ENCODE assay signal across 31 mouse cellular contexts in genomic region chr16:43661576-43661975, GRCm38 (mm10). TPM values are rescaled to one million over a fixed set of nuclear protein-coding genes. Genes with fewer than 3 reads are reported as not detected.
DNase-seq lines count a peak whose midpoint lies in the region; ATAC-seq and TF ChIP-seq lines count a peak whose summit lies in the region.
"Had no signal": no experiment of that assay in that cellular context is flagged by ENCODE, and none has a peak within 500 bp of the region (broad histone marks: within the 10 kb centered on the region; RNA-seq: fewer than 3 reads in every experiment).

No protein-coding gene starts in this region.

- 98% methylated on average over 5 of the region's 5 CpGs for WGBS in forebrain, embryonic 16.5 days
- 90% methylated on average over 5 of the region's 5 CpGs for WGBS in heart, adult 2 months

- ATAC-seq in CD4-positive, CD25-positive, alpha-beta regulatory T cell, adult 4 months: peak; percentile 33
- ATAC-seq in activated CD4-positive, CD25-positive, alpha-beta regulatory T cell, adult 4 months: peak; percentile 17
- ATAC-seq in inflammation-experienced regulatory T-cells, adult 6 months: peak; percentile 22
- ATAC-seq in forebrain, embryonic 16.5 days: no peak
- ATAC-seq: forebrain, embryonic 14.5 days; forebrain, postnatal 0 days; Patski had no signal

- H3K4me3 ChIP-seq in forebrain, embryonic 16.5 days (replicated peaks; ENCODE audit: low read length): no peak overlapping the region
- H3K4me3 ChIP-seq in heart, adult 2 months: no peak overlapping the region
- H3K4me3 ChIP-seq: embryonic facial prominence, embryonic 13.5 days; embryonic facial prominence, embryonic 15.5 days; erythroblast, embryonic 14.5 days; forebrain, embryonic 10.5 days; forebrain, embryonic 12.5 days had no signal

- H3K27ac ChIP-seq in forebrain, embryonic 16.5 days (ENCODE audit: low read length): no peak overlapping the region
- no peak overlapping the region for H3K27ac ChIP-seq in heart, adult 2 months
- H3K27ac ChIP-seq: embryonic facial prominence, embryonic 13.5 days; embryonic facial prominence, embryonic 15.5 days; forebrain, embryonic 10.5 days; forebrain, embryonic 12.5 days had no signal

- no peaks in the 10 kb centered on the region for H3K9me3 ChIP-seq in forebrain, embryonic 16.5 days (ENCODE audit: control insufficient read depth, low read length)
- H3K9me3 ChIP-seq: embryonic facial prominence, embryonic 13.5 days; embryonic facial prominence, embryonic 15.5 days; forebrain, embryonic 10.5 days; forebrain, embryonic 12.5 days; G1E had no signal

- H3K4me1 ChIP-seq in forebrain, embryonic 16.5 days (replicated peaks; ENCODE audit: control insufficient read depth, insufficient read depth, low read length): no peaks in the 10 kb centered on the region
- no peaks in the 10 kb centered on the region for H3K4me1 ChIP-seq in heart, adult 2 months (ENCODE audit: control insufficient read depth, insufficient read depth, low read length)
- H3K4me1 ChIP-seq: embryonic facial prominence, embryonic 13.5 days; embryonic facial prominence, embryonic 15.5 days; forebrain, embryonic 12.5 days had no signal

- H3K4me2 ChIP-seq in forebrain, embryonic 16.5 days (ENCODE audit: low read length): no peak overlapping the region
- H3K4me2 ChIP-seq: embryonic facial prominence, embryonic 13.5 days; embryonic facial prominence, embryonic 15.5 days; forebrain, embryonic 12.5 days had no signal

- no peak for TF ChIP-seq POLR2A in heart, adult 2 months (IDR thresholded peaks at IDR 0.05; ENCODE audit: insufficient read depth, low read depth, low read length)

- H3K27me3 ChIP-seq in forebrain, embryonic 16.5 days (replicated peaks; ENCODE audit: control insufficient read depth, insufficient read depth, low read length): no peaks in the 10 kb centered on the region
- no peaks in the 10 kb centered on the region for H3K27me3 ChIP-seq in heart, adult 2 months (ENCODE audit: control insufficient read depth, insufficient read depth, low read length)
- H3K27me3 ChIP-seq: embryonic facial prominence, embryonic 13.5 days; embryonic facial prominence, embryonic 15.5 days; forebrain, embryonic 12.5 days; Patski had no signal

- intact Hi-C loops in heart, adult 2 months (cut with DNase I): no loop called here

- no peak for TF ChIP-seq EP300 in heart, adult 2 months (IDR thresholded peaks at IDR 0.05; ENCODE audit: insufficient read depth, low read depth, low read length)

- no peaks in the 10 kb centered on the region for H3K79me2 ChIP-seq in heart, adult 2 months (replicated peaks; ENCODE audit: control insufficient read depth, insufficient read depth, low read length)

- TF ChIP-seq CTCF in heart, adult 2 months (IDR thresholded peaks at IDR 0.05): no peak

- peak; percentile 71 for DNase-seq in CD4-positive helper T cell, adult 2 months (ENCODE audit: low read depth, low spot score)
- DNase-seq in heart, adult 2 months: no peak
- DNase-seq in frontal cortex, postnatal 10 days (ENCODE audit: low spot score in 2 of 2): no peak
- no peak for DNase-seq in testis, postnatal 10 days (ENCODE audit: low spot score)
- DNase-seq: adrenal gland, adult 2 months; adrenal gland, postnatal 10 days; adrenal gland, postnatal 25 days; B cell, adult 2 months; cerebellum, adult 11 months; cerebellum, adult 18-20 months; cerebellum, adult 8-10 months; cerebellum, adult 9-11 months; cerebellum, postnatal 14 days; cerebellum, postnatal 36 days; embryo, embryonic 11 days; forebrain, postnatal 0 days had no signal

- no peak overlapping the region for H3K9ac ChIP-seq in forebrain, embryonic 16.5 days (replicated peaks; ENCODE audit: low read depth, low read length)
- no peak overlapping the region for H3K9ac ChIP-seq in heart, adult 2 months (ENCODE audit: low read depth, low read length)
- H3K9ac ChIP-seq: embryonic facial prominence, embryonic 13.5 days; embryonic facial prominence, embryonic 15.5 days; forebrain, embryonic 12.5 days; forebrain, postnatal 0 days had no signal

- no peaks in the 10 kb centered on the region for H3K36me3 ChIP-seq in forebrain, embryonic 16.5 days (ENCODE audit: control insufficient read depth, insufficient read depth)
- H3K36me3 ChIP-seq in heart, adult 2 months (ENCODE audit: control insufficient read depth, insufficient read depth, low read length): no peaks in the 10 kb centered on the region
- H3K36me3 ChIP-seq: embryonic facial prominence, embryonic 13.5 days; embryonic facial prominence, embryonic 15.5 days; forebrain, embryonic 10.5 days; forebrain, embryonic 12.5 days; G1E had no signal

RNA-seq across cellular contexts. Expression of gene Tigit, which starts 2.4 kb away (rescaled TPM):
- polyA plus RNA-seq in CD4-positive, CD25-positive, alpha-beta regulatory T cell, adult 4 months (2017; shearing (Covaris generic)): 100 to 1,000 TPM; 309 to 452 TPM
- 100 to 1,000 TPM; 390 to 542 TPM for polyA plus RNA-seq in activated CD4-positive, CD25-positive, alpha-beta regulatory T cell, adult 4 months (2017; shearing (Covaris generic))
- 100 to 1,000 TPM; 353 to 863 (median 573) TPM for polyA plus RNA-seq in inflammation-experienced regulatory T-cells, adult 6 months (2017; shearing (Covaris generic))
- polyA plus RNA-seq in forebrain, embryonic 16.5 days (2015; fragmentation: Nextera tagmentation; extraction: Ambion mirVana): not detected in 2 replicates
- not detected for total RNA-seq in heart, adult 2 months (2021)
- polyA plus RNA-seq in heart, adult 2 months (2012; rRNA removed): 0.20 TPM in 1 of 2 replicates, not detected in the other
- total RNA-seq: adrenal gland, postnatal 10 days; adrenal gland, postnatal 25 days; adrenal gland, postnatal 4 days; common myeloid progenitor, adult 5-6 weeks; forebrain, postnatal 0 days; G1E had no signal
- polyA plus RNA-seq: brain, embryonic 14.5 days; embryonic facial prominence, embryonic 13.5 days; erythroblast, embryonic 14.5 days; forebrain, embryonic 10.5 days; forebrain, embryonic 12.5 days; forebrain, embryonic 14.5 days; G1E; Patski had no signal

Comparison
In these comparisons a context has a peak if more than half of its experiments do, and no peak if none do; other contexts are left out.
1. RNA of gene Tigit, which starts 2.4 kb away (polyA plus RNA-seq): 353 to 863 TPM in inflammation-experienced regulatory T-cells, adult 6 months, 390 to 542 TPM in activated CD4-positive, CD25-positive, alpha-beta regulatory T cell, adult 4 months and 309 to 452 TPM in CD4-positive, CD25-positive, alpha-beta regulatory T cell, adult 4 months; 0.20 TPM in heart, adult 2 months and not detected in forebrain, embryonic 16.5 days; every median in the first group is over 100 times any median in the second.